Mouse (Mus musculus): ENCODE results near the gene Smarcal1. TPM values are rescaled to one million over a fixed set of nuclear protein-coding genes. Genes with fewer than 3 reads are reported as not detected.

Gene Smarcal1
- total and polyA plus RNA-seq, 3 experiments = 24.4 to 27.7 TPM; not detected in 1

- H3K9ac ChIP-seq (ENCODE audit: control insufficient read depth, low read depth, low read length, poor library complexity, severe bottlenecking) = peak overlapping the region; percentile 88
- TF ChIP-seq CTCF (IDR thresholded peaks at IDR 0.05 in 2 of 3, conservative IDR thresholded peaks at IDR 0.05 in 1 of 3; ENCODE audit: control insufficient read depth in 1 of 3, insufficient read depth in 1 of 3, low read depth in 2 of 3, low read length in 3 of 3, poor library complexity in 1 of 3, severe bottlenecking in 1 of 3) = no peak
- no peak for TF ChIP-seq MYC (IDR thresholded peaks at IDR 0.05; ENCODE audit: low read depth, low read length)
- no peak for TF ChIP-seq MXI1 (IDR thresholded peaks at IDR 0.05; ENCODE audit: low read depth, low read length)
- no peak for TF ChIP-seq MAZ (IDR thresholded peaks at IDR 0.05; ENCODE audit: low read depth, low read length)
- TF ChIP-seq POLR2A (IDR thresholded peaks at IDR 0.05; ENCODE audit: control insufficient read depth in 1 of 2, insufficient read depth in 1 of 2, low read depth in 1 of 2, low read length in 2 of 2, poor library complexity in 1 of 2) = no peak
- no peak for TF ChIP-seq POLR2AphosphoS5 (IDR thresholded peaks at IDR 0.05; ENCODE audit: borderline replicate concordance, low read depth, low read length)
- no peak for TF ChIP-seq KAT2A (conservative IDR thresholded peaks at IDR 0.05; ENCODE audit: low read depth, low read length)
- TF ChIP-seq GABPA (IDR thresholded peaks at IDR 0.05; ENCODE audit: low read depth, low read length) = no peak
- TF ChIP-seq MYB (IDR thresholded peaks at IDR 0.05; ENCODE audit: low read depth, low read length) = no peak
- no peak for TF ChIP-seq ZNF384 (IDR thresholded peaks at IDR 0.05; ENCODE audit: low read depth, low read length)
- no peak for TF ChIP-seq TAL1 (IDR thresholded peaks at IDR 0.05; ENCODE audit: low read length)
- no peak for TF ChIP-seq CHD2 (IDR thresholded peaks at IDR 0.05; ENCODE audit: low read length)
- no peak for TF ChIP-seq ZC3H11A (IDR thresholded peaks at IDR 0.05; ENCODE audit: low read depth, low read length)
- TF ChIP-seq RAD21 (IDR thresholded peaks at IDR 0.05; ENCODE audit: low read depth, low read length) = no peak
- TF ChIP-seq E2F4 (IDR thresholded peaks at IDR 0.05; ENCODE audit: borderline replicate concordance, low read depth, low read length) = no peak
- no peak for TF ChIP-seq NELFE (IDR thresholded peaks at IDR 0.05; ENCODE audit: low read depth, low read length)
- TF ChIP-seq MAX (IDR thresholded peaks at IDR 0.05; ENCODE audit: low read length) = no peak
- peaks cover 1% of the 10 kb centered on the region for H3K79me2 ChIP-seq (ENCODE audit: control insufficient read depth, insufficient read depth, low read length, poor library complexity)
- H3K4me3 ChIP-seq (ENCODE audit: control insufficient read depth in 1 of 2, insufficient read depth in 1 of 2, low read depth in 2 of 2, low read length in 2 of 2) = peak overlapping the region; percentile 78
- H3K27ac ChIP-seq (ENCODE audit: control insufficient read depth, low read depth, low read length) = no peak overlapping the region; the same call in 1 of the 2 replicates
- peaks cover 0 to 4% of the 10 kb centered on the region in 2 experiments; a peak in 2 of 4 replicates for H3K36me3 ChIP-seq (ENCODE audit: control insufficient read depth in 1 of 2, insufficient read depth in 2 of 2, low read length in 2 of 2)
- peaks cover 0 to 4% of the 10 kb centered on the region in 2 experiments; a peak in 2 of 4 replicates for H3K4me1 ChIP-seq (ENCODE audit: control insufficient read depth in 1 of 2, insufficient read depth in 2 of 2, low read length in 2 of 2)
- no peaks in the 10 kb centered on the region for H3K9me3 ChIP-seq (replicated peaks; ENCODE audit: insufficient read depth, low read length)
- peak; percentile 25 for DNase-seq (ENCODE audit: low read depth, low spot score)
- H3K27me3 ChIP-seq (ENCODE audit: control insufficient read depth in 1 of 2, insufficient read depth in 2 of 2, low read length in 2 of 2) = no peaks in the 10 kb centered on the region
Observed at GRCm38 (mm10) chr1:72583906-72584305, 855 bp downstream of the Smarcal1 start.

- Histone ChIP-seq H3K4me1 (ENCODE audit: control insufficient read depth in 1 of 2, insufficient read depth in 2 of 2, low read length in 2 of 2) (peaks cover 0 to 4% of the 10 kb centered on the region in 2 experiments; a peak in 2 of 4 replicates), H3K36me3 (ENCODE audit: control insufficient read depth in 1 of 2, insufficient read depth in 2 of 2, low read length in 2 of 2) (peaks cover 0 to 4% of the 10 kb centered on the region in 2 experiments; a peak in 2 of 4 replicates), H3K4me3 (ENCODE audit: control insufficient read depth in 1 of 2, insufficient read depth in 1 of 2, low read depth in 2 of 2, low read length in 2 of 2) (no peak overlapping the region), H3K9ac (ENCODE audit: control insufficient read depth, low read depth, low read length, poor library complexity, severe bottlenecking) (no peak overlapping the region), H3K27me3 (ENCODE audit: control insufficient read depth in 1 of 2, insufficient read depth in 2 of 2, low read length in 2 of 2) (no peaks in the 10 kb centered on the region), H3K9me3 (replicated peaks; ENCODE audit: insufficient read depth, low read length) (no peaks in the 10 kb centered on the region), H3K79me2 (ENCODE audit: control insufficient read depth, insufficient read depth, low read length, poor library complexity) (peaks cover 1% of the 10 kb centered on the region), H3K27ac (ENCODE audit: control insufficient read depth, low read depth, low read length) (no peak overlapping the region)
- DNase-seq (ENCODE audit: low read depth, low spot score) = no peak
- no peak for TF ChIP-seq USF2 (IDR thresholded peaks at IDR 0.05; ENCODE audit: borderline replicate concordance in 1 of 2, insufficient read depth in 1 of 2, low read depth in 1 of 2, low read length in 2 of 2)
- TF ChIP-seq GABPA (IDR thresholded peaks at IDR 0.05; ENCODE audit: low read depth, low read length) = no peak
- no peak for TF ChIP-seq CHD1 (IDR thresholded peaks at IDR 0.05; ENCODE audit: low read depth, low read length)
Observed at GRCm38 (mm10) chr1:72585971-72586875, 3.2 kb downstream of the Smarcal1 start.
